Mouse (Mus musculus) left cerebral cortex, postnatal 14 days (tissue): Measurements from ENCODE around the gene Pum1. TPM values are rescaled to one million over a fixed set of nuclear protein-coding genes. Genes with fewer than 3 reads are reported as not detected.
"Not testable (repeated sequence)": the region's sequence is repeated elsewhere in the genome, so short reads cannot be mapped to it uniquely, and the experiment has no call there.

Experiments
- DNase-seq, 2 experiments: peaks; one replicate each; pipeline ENCODE4 v3.0.0; 2021 to 2022; ENCODE audit warnings: low spot score in 2 of 2, mixed read lengths in 1 of 2
- intact Hi-C: fragments of 180-260 bp; cut with DNase I; formaldehyde crosslinking; loops from one replicate; pipeline ENCODE4 v1.15.1; 2025
- long read RNA-seq, 2 experiments: library from polyadenylated mRNA; stranded (forward); transcript quantifications; one replicate each; pipeline ENCODE4 v2.0.0; 2021
- total RNA-seq, 2 experiments: library from RNA; stranded (reverse); gene quantifications; 2 replicates each; pipeline ENCODE4 v1.2.3; 2021

The Pum1 gene
- 100 to 1,000 TPM; 111 TPM for total RNA-seq
- long read RNA-seq, experiment 1, full-length matches to known transcripts = 7 of 55 reads
- long read RNA-seq, experiment 1, partial matches to known transcripts = 21 of 55 reads
- long read RNA-seq, experiment 1, other reads (novel, unspliced or antisense) = 27 of 55 reads
- long read RNA-seq, experiment 2, full-length matches to known transcripts = 3 of 41 reads
- long read RNA-seq, experiment 2, partial matches to known transcripts = 21 of 41 reads
- long read RNA-seq, experiment 2, other reads (novel, unspliced or antisense) = 17 of 41 reads

DNA sequence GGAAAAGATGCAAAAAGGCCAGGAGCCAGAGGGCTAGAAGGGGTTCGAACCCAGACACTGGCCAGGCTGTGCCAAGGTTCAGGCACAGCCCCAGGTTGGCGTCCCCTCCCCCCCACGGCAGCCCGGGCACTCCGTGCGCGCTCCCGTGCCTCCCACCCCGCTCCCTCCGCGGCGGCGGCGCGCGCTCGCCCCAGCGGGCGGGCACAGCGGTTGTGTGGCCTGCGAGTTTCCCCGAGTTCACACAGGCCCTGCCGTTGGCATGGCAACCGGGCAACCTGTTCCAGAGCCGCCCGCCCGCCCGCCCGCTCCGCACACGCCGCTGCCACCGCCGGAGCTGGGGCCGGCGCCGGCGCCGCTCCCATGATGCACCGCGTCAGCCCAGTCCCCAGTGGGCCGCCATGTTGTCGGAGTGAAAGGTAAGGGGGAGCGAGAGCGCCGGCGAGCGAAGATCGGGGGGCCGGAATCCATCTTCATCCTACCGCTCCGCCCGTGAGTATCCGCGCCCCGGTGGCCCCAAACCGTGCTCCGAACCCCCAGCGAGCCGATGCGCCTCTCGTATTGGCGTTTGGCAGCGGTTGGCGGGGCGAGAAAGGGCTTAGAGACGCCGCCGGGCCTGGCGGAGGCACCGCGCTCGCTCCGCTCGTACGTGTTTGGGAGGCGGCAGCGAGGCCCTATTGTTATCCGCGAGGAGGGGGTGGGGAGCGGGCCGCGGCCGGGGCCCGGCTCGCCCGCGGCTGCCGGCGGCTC is at the start of gene Pum1:
Gene Pum1, plus strand, starts transcription at position 343 of the 747 bp plus-strand sequence.
- peak; percentile 86 to 92 for DNase-seq
- intact Hi-C loops = no loop called here

DNA sequence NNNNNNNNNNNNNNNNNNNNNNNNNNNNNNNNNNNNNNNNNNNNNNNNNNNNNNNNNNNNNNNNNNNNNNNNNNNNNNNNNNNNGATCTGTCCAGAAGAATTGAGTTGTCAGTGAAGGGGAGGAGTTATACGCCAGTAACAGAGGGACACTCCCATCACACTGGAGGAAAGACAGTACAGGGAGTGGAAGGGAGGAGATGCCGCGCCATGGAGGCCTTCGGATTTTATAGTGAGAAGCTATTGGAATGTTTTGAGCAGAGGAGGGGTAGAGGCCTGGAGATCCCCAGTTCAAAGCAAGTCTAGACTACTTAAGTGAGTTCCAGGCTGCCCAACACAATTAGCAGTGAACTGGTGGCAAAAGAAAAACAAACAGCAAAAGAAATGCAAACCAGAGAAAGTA is 33.7 kb upstream of the Pum1 start:
- peak in 1 of 2 experiments; percentile 17 for DNase-seq
- intact Hi-C loops = no loop called here

DNA sequence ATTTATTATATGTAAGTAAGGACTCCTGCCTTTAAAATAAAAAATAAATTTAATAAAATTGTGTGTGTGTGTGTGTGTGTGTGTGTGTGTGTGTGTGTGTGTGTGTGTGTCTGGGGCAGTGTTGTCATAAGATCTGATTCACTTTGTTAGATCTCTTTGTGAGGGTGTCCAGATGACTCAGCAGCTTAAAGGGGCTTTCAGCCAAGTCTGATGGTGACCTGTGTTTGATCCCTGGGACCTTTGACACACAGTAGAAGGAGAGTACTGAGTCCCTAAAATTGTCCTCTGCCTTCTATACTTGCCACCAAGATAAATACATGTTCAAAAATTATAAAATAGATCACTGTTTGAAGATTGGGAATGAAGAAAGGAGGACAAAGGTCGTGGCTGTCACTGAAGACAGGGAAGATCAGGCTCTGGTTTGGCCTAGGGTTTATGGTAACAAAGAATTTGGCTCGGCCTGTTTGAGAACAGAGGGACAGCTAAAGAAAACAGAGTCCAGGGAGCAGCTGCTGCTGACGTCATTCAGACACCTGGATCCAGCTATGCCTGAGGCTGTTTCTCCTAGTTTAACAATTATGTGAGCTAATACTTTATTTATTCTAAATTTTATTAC is 32.8 kb upstream of the Pum1 start:
- no peak for DNase-seq
- intact Hi-C loops = no loop called here

DNA sequence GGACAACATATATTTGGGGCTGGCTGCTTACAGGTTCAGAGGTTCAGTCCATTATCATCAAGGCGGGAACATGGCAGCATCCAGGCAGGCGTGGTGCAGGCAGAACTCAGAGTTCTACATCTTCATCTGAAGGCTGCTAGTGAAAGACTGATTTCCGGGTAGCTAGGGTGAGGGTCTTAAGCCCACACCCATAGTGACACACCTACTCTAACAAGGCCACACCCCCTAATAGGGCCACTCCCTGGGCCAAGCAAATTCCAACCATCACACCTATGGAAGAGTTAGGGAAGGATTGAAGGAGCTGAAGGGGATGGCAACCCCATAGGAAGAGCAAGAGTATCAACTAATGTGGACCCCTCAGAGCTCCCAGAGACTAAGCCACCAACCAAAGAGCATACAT is 28.0 kb upstream of the Pum1 start:
- DNase-seq, intact Hi-C loops: not testable (repeated sequence)

DNA sequence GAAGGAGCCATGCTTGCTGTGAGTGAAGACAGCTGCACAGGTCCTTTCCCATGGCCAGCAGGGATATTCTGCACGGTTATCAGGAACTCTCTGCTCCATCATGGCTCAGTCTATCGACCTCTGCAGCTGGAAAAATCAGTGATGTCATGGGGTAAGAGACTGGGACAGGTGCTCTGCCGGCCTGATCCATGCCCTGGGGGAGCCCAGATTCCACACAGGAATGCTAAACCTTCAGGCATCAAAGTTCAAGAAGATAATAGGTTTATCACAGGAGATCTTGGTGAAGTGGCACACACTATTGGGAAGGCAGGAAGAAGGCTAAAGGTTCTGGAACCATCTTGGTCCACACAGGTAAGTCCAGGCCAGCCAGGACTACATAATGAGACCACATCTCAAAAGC is 26.4 kb upstream of the Pum1 start:
- intact Hi-C loops = no loop called here

DNA sequence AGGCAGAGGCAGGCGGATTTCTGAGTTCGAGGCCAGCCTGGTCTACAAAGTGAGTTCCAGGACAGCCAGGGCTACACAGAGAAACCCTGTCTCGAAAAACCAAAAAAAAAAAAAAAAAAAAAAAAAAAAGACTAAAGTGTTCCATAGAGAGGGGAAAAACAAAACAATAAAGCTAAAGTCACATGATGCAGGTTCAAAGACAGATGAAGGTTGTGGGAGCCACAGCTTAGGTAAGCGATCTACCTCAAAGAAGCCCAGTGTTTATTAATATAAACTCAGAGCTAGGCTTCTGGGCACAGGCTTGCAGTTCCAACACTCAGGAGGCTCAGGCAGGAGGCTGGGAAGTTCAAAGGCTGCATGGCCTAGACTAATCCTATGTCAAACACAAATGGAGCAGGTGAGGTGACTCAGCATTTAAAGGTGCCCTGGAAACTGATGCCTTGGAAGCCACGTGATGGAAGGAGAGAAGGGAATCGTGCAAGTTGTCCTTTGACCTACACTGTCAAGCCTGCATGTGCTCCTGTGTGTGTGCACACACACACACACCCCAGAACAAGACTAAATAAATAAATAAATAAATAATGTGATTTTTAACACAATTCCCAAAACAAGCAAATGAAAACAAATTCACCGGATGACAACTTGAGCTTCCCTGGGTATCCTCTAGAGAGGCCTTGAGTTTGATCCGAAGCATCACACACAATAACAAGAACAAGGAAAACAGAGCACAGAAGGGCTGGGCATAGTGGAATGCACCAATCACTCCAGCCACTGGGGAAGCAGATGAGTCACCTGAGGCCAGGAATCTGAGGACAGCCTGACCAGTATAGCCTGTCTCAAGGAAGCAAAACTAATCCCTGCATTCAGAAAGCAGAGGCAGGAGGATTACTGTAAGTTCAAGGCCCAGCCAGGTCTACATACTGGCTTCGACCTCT is 25.4 kb upstream of the Pum1 start:
- intact Hi-C loops = no loop called here
- DNase-seq = no peak

More for the DNA sequence above, 26.4 kb upstream of the Pum1 start:
- no peak for DNase-seq

DNA sequence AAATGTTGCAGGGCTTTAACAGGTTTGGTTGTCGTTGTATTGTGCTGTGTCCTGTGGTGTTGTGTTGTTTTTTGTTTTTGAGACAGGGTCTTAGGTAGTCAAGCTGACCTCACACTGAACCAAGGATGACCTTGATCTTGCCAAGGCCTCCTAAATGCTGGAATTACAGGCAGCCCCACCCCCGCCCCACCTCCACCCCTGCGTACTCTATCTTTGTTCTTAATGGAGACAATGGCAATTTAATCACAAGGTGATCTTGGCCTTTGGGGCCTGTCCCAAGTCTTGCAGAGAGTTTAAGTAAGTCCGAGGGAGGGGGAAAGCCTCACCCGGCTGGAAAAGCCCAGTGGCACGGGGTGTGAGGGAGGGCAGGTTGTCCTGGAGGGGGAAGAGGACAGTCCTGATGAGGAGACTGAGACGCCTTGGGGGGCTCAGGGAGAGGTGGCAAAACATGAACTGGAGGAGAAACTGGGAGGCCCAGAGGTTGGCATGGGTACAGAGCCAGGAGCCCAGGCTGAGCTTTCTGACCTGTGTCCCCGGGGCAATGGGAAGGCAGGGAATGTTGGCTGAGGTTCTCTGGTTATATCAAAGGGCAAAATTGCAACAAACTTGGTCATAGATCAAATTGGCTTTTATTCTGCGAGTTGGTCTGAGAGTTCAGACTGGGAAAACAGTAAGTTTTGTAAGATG is 22.9 kb upstream of the Pum1 start:
- intact Hi-C loops = no loop called here
- DNase-seq = no peak

DNA sequence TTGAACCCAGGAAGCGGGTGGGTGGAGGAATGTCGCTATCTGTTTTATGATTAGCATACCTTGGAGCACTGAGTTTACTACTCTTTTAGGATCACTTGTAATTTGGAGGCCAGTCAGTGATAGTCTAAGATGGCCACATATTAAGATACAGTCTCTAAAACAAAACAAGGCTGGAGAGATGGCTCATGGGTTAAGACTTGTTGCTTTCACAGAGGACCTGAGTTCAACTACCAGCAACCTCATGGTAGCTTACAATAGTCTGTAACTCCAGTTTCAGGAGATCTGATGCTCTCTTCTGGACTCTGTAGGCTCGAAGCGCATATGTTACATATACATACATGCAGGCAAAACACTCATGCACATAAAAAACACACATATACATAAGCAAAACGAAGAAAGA is 20.7 kb upstream of the Pum1 start:
- no peak for DNase-seq
- intact Hi-C loops = no loop called here

DNA sequence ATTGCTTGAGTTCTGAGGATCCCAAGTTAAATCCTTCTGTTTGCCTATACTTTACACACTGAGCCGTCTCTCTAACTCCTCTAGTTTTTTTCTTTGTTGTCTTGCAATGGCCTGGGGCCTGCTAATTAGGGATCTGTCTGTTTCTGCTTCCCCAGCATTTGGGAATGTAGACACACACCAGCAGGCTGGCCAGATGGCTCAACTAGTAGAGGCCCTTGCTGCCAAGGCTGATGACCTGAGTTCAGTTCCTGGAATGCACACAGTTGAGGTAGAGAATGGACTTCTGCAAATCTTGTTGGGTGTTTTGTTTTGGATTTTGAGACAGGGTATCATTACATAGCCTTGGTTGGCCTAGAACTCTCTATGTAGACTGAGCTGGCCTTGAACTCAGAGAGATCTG is 17.7 kb upstream of the Pum1 start:
- no peak for DNase-seq
- intact Hi-C loops = no loop called here

DNA sequence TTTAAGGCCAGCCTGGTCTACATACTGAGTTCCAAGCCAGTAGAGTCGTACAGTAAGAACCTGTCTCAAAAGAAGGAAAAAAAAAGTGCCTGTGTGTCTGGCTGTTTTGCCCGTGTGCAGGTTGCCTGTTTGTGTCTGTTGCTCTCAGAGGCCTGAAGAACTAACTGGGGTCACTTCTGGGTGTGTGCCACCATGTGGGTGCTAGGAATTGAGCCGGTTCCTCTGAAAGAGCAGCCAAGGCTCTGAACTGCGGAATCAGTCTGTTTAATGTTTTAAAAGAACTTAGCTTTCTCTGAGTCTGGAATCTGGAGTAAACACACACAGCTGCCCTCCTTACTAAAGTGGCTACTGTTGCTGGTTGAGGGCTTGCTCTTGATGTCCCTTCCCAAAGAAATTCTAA is 11.8 kb upstream of the Pum1 start:
- DNase-seq = no peak
- intact Hi-C loops = no loop called here

DNA sequence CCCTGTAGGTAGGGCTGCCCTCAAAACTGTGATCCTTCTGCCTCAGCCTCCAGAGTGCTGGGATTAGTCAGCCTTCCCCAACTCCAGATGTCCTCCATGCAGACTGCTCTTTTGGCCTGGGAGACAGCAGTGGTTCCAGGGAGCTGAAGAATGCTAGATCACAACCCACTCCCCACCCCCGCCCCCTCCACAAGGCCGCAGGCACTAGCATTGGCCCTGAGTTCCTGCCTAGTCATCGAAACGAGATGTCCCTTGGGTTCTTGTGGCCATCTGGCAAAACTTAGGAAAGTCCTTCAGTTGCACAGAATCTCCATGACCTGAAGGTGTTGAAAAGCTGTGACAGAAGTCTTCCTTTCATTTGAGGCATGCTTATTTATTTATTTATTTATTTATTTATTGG is 10.6 kb upstream of the Pum1 start:
- DNase-seq = no peak
- intact Hi-C loops = no loop called here

DNA sequence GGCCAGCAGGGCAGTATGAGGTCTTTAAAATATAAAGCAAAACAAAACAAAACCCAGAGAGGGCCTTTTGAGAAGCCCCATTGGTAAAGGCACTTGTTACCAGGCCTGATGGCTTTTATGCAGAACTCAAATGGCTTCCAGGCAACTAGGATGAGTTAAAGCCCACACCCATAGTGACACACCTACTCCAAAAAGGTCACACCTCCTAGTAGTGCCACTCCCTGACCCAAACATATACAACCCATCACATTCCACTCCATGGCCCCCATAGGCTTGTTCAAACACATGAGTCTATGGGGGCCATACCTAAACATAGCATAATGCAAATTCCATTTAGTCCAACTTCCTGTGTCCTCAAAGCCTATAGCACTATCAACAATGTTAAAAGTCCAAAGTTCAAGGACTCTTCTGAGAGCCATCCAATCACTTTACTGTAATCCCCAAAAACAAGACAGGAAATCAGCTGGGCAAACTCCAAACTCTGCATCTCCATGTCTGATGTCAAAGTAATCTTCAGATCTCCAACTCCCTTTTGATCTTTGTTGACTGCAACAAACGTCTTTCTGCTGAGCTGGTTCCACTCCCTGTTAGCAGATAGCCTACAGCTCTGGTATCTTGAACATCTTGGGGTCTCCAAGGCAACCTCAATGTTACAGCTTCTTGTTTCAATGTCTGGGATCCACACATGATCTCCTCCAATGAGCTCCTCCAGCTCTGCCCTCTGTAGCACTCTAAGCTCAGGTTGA is 5.1 kb upstream of the Pum1 start:
- intact Hi-C loops = no loop called here
- DNase-seq = no peak

DNA sequence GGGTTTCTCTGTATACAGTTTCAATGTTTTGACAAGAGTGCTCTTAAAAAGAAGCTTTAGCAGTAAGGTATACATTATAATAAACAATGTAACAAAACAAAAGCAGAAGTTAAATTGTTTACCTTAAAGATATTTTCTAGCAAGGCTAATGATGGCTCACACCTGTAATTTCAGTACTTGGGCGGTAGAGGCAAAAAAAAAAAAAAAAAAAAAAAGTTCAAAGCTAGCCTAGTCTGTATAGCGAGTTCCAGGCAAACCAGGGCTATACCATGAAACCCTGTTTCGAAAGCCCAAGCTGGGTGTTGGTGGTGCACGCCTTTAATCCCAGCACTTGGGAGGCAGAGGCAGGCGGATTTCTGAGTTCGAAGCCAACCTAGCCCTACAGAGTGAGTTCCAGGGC is 3.7 kb upstream of the Pum1 start:
- intact Hi-C loops = no loop called here

DNA sequence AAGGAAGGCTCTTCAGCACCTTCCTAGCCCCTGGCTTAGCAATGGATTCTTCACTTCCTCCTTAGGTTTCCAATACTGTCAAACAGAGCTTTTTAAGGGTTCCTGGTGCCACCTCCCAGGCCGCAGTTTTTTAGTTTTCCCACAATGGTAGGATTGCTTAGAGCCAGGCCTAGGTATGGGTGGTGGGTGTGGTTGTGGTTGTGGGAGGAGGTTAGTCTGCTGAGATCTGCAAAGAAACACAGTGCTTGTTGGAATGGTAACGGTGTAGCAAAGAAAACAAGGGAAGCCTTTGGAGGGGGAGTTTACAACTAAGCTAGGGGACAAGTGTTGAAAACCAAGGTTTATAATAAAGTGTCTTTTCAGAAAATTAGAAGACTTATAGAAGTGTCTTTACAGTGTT is 3.0 kb upstream of the Pum1 start:
- intact Hi-C loops = no loop called here
- no peak for DNase-seq

More for the DNA sequence above, 3.7 kb upstream of the Pum1 start:
- no peak for DNase-seq

DNA sequence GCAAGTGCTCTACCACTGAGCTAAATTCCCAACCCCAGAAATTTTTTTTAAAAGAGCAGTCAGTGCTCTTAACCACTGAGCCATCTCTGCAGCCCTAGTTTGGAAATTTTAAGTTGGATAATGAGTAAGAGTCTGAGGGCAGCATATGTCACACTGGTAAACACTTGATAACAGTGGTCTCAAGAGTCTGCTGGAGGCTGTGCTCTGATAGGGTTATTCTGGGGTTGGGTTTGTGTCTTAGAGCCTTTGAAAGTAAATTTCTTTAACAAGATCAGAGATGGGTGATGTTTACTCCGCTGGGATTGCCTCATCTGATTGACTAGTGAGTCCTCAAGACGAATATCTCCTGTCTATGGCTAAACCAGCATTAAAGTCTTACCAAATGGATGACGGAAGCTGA is 2.0 kb upstream of the Pum1 start:
- DNase-seq = no peak
- intact Hi-C loops = no loop called here

DNA sequence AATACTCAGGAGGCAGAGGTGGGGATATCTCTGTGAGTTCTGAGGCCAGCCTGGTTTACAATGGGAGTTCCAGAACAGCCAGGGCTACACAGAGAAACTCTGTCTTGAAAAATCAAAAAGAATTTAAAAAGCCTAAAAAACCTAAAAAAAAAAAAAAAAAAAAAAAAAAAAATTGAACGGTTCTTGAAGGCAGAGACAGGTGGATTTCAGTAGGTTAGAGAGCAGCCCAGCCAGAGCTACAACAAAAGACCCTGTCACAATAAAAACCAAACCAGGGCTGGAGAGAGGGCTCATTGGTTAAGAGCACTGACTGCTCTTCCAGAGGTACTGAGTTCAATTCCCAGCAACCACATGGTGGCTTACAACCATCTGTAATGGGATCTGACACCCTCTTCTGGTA is 816 bp upstream of the Pum1 start:
- DNase-seq, intact Hi-C loops: not testable (repeated sequence)

DNA sequence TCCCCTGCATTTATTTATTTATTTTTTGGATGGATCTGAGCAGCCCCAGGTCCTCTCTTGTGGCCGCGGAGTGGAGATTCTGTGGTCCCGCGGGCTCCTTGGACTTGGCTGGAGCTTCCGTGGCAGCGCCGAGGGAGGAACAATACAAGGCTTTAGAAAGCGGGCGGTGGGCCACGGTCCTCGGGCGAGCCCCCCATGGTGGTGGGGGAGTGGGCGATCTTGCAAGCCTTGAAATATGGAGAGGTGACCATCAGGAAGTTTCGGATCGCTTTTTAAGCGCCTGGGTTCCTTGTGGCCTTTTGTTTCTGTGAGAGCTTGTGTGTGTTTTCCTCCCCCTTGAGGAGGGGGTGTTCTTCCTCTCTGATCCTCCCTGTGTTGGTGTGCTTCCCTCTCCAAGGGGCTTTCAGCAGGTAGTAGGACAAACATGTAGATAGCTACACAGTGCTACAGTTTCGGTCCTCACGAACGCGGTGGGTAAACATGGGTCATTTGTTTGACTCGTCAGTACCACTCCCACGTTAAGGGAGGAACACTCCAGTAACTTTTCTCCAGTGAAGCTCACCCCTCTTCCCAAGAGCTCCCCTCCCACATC is 785 bp downstream of the Pum1 start:
- peak; percentile 9 to 35 for DNase-seq
- intact Hi-C loops = no loop called here

DNA sequence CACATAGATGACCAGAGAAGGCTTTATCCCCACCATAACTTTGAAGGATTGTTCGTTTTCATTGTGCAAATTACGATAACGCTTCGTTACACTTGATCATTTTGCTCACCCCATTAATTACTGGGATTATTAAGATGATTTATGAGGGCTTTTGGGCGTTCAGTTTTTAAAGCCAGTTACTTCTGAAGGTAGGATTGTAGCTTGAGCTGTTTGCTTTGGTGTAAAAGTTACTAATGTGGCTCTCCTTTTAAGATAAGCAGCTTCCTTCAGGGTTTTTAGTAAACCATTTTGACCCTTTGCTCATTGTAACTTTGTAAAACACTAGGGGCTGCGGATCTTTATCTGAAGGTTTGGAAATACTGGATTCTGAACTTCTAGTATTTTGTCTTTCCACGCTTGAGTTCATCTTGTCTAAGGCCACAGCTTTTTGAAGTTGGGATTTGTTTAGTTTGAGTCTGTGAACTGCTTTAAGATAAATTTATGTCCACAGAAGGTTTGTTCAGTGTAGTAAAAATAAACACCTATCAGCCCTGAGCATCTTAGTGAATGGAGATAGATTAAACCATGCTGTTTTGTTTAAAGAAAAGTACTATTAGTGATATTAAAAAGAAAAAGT is 1.4 kb downstream of the Pum1 start:
- intact Hi-C loops = no loop called here

More for the DNA sequence above, 1.4 kb downstream of the Pum1 start:
- DNase-seq = no peak
